ENCODE assay signal across 47 mouse cellular contexts in genomic region chr17:23351644-23352043, GRCm38 (mm10). TPM values are rescaled to one million over a fixed set of nuclear protein-coding genes. Genes with fewer than 3 reads are reported as not detected.
"Had no signal": no experiment of that assay in that cellular context is flagged by ENCODE, and none has a peak within 500 bp of the region (broad histone marks: within the 10 kb centered on the region; RNA-seq: fewer than 3 reads in every experiment).

No protein-coding gene starts in this region.

- DNase-seq: left cerebral cortex, postnatal 4 days; liver; liver, embryonic 13.5 days; liver, postnatal 0 days; lung, adult 18-20 months; lung, adult 2 months; lung, embryonic 14.5 days; lung, postnatal 10 days; lung, postnatal 14 days; lung, postnatal 36 days; lung, postnatal 4 days; midbrain, embryonic 14.5 days had no signal

- H3K27ac ChIP-seq: limb, embryonic 10.5 days; limb, embryonic 12.5 days; limb, embryonic 13.5 days; limb, embryonic 15.5 days; liver, embryonic 12.5 days; liver, embryonic 13.5 days; liver, embryonic 14.5 days; liver, embryonic 15.5 days; lung, embryonic 15.5 days; macrophage; midbrain, embryonic 10.5 days; midbrain, embryonic 12.5 days; midbrain, embryonic 13.5 days; midbrain, embryonic 15.5 days; neural tube, embryonic 12.5 days had no signal

- H3K36me3 ChIP-seq: limb, embryonic 10.5 days; limb, embryonic 12.5 days; limb, embryonic 13.5 days; limb, embryonic 15.5 days; liver, embryonic 12.5 days; liver, embryonic 13.5 days; liver, embryonic 15.5 days; lung, embryonic 15.5 days; midbrain, embryonic 10.5 days; midbrain, embryonic 12.5 days; midbrain, embryonic 13.5 days; midbrain, embryonic 15.5 days; neural tube, embryonic 12.5 days had no signal

- H3K4me3 ChIP-seq: limb, embryonic 10.5 days; limb, embryonic 12.5 days; limb, embryonic 13.5 days; limb, embryonic 15.5 days; liver, embryonic 12.5 days; liver, embryonic 13.5 days; liver, embryonic 15.5 days; lung, embryonic 15.5 days; megakaryocyte, embryonic 14.5 days; midbrain, embryonic 10.5 days; midbrain, embryonic 12.5 days; midbrain, embryonic 13.5 days; midbrain, embryonic 15.5 days; myocyte; neural tube, embryonic 12.5 days had no signal

- H3K4me2 ChIP-seq: limb, embryonic 12.5 days; limb, embryonic 13.5 days; limb, embryonic 15.5 days; liver, embryonic 11.5 days; liver, embryonic 12.5 days; liver, embryonic 13.5 days; liver, embryonic 15.5 days; lung, embryonic 14.5 days; lung, embryonic 15.5 days; midbrain, embryonic 11.5 days; midbrain, embryonic 12.5 days; midbrain, embryonic 13.5 days; midbrain, embryonic 15.5 days; neural tube, embryonic 12.5 days had no signal

- H3K9me3 ChIP-seq: limb, embryonic 12.5 days; limb, embryonic 13.5 days; limb, embryonic 15.5 days; liver, embryonic 12.5 days; liver, embryonic 13.5 days; liver, embryonic 15.5 days; lung, embryonic 15.5 days; megakaryocyte, embryonic 14.5 days; midbrain, embryonic 12.5 days; midbrain, embryonic 15.5 days; neural tube, embryonic 12.5 days had no signal

- H3K9ac ChIP-seq: limb, embryonic 12.5 days; limb, embryonic 13.5 days; limb, embryonic 15.5 days; liver, embryonic 12.5 days; liver, embryonic 13.5 days; liver, embryonic 14.5 days; liver, embryonic 15.5 days; liver, postnatal 0 days; lung, embryonic 14.5 days; lung, embryonic 15.5 days; midbrain, embryonic 12.5 days; midbrain, embryonic 13.5 days; midbrain, embryonic 15.5 days; neural tube, embryonic 12.5 days had no signal

- H3K4me1 ChIP-seq: limb, embryonic 10.5 days; limb, embryonic 12.5 days; limb, embryonic 13.5 days; limb, embryonic 15.5 days; liver, embryonic 12.5 days; liver, embryonic 13.5 days; liver, embryonic 15.5 days; lung, embryonic 15.5 days; megakaryocyte, embryonic 14.5 days; midbrain, embryonic 10.5 days; midbrain, embryonic 12.5 days; midbrain, embryonic 13.5 days; midbrain, embryonic 15.5 days; neural tube, embryonic 12.5 days had no signal

- ATAC-seq: liver, embryonic 12.5 days; liver, postnatal 0 days; lung, postnatal 0 days; midbrain, embryonic 13.5 days; midbrain, embryonic 15.5 days; midbrain, embryonic 16.5 days had no signal

- H3K27me3 ChIP-seq: limb, embryonic 12.5 days; limb, embryonic 13.5 days; limb, embryonic 15.5 days; liver, embryonic 12.5 days; liver, embryonic 13.5 days; liver, embryonic 15.5 days; lung, embryonic 15.5 days; megakaryocyte, embryonic 14.5 days; midbrain, embryonic 12.5 days; midbrain, embryonic 13.5 days; midbrain, embryonic 15.5 days; neural tube, embryonic 12.5 days had no signal

RNA-seq across cellular contexts. Expression of gene Vmn2r115, which starts 8.1 kb away (rescaled TPM):
- total RNA-seq: left cerebral cortex, postnatal 10 days; left cerebral cortex, postnatal 25 days; left cerebral cortex, postnatal 36 days; liver, adult 2 months; megakaryocyte progenitor cell, adult 5-6 weeks; megakaryocyte, adult 5-6 weeks; megakaryocyte-erythroid progenitor cell, adult 5-6 weeks; midbrain, postnatal 0 days; monocyte, adult 5-6 weeks had no signal
- polyA plus RNA-seq: limb, embryonic 10.5 days; limb, embryonic 11.5 days; limb, embryonic 12.5 days; limb, embryonic 13.5 days; limb, embryonic 14.5 days; limb, embryonic 15.5 days; liver, adult 2 months; liver, embryonic 11.5 days; liver, embryonic 12.5 days; liver, embryonic 13.5 days; liver, embryonic 14.5 days; liver, embryonic 15.5 days; liver, embryonic 16.5 days; liver, postnatal 0 days; lung, adult 2 months; lung, embryonic 14.5 days; lung, embryonic 15.5 days; lung, embryonic 16.5 days; lung, postnatal 0 days; macrophage; midbrain, embryonic 10.5 days; midbrain, embryonic 11.5 days; midbrain, embryonic 12.5 days; midbrain, embryonic 13.5 days; midbrain, embryonic 14.5 days; midbrain, embryonic 15.5 days; midbrain, embryonic 16.5 days; midbrain, postnatal 0 days; myocyte; neural tube, embryonic 11.5 days; neural tube, embryonic 12.5 days had no signal

RNA-seq across cellular contexts. Expression of gene Vmn2r116, which starts 32.8 kb away (rescaled TPM):
- total RNA-seq: left cerebral cortex, postnatal 10 days; left cerebral cortex, postnatal 14 days; left cerebral cortex, postnatal 25 days; left cerebral cortex, postnatal 36 days; left cerebral cortex, postnatal 4 days; liver, adult 2 months; megakaryocyte progenitor cell, adult 5-6 weeks; megakaryocyte, adult 5-6 weeks; megakaryocyte-erythroid progenitor cell, adult 5-6 weeks; midbrain, postnatal 0 days; monocyte, adult 5-6 weeks had no signal
- polyA plus RNA-seq: limb, embryonic 10.5 days; limb, embryonic 11.5 days; limb, embryonic 12.5 days; limb, embryonic 13.5 days; limb, embryonic 14.5 days; limb, embryonic 15.5 days; liver, adult 2 months; liver, embryonic 11.5 days; liver, embryonic 12.5 days; liver, embryonic 13.5 days; liver, embryonic 14.5 days; liver, embryonic 15.5 days; liver, embryonic 16.5 days; liver, postnatal 0 days; lung, adult 2 months; lung, embryonic 14.5 days; lung, embryonic 15.5 days; lung, embryonic 16.5 days; lung, postnatal 0 days; macrophage; midbrain, embryonic 10.5 days; midbrain, embryonic 11.5 days; midbrain, embryonic 12.5 days; midbrain, embryonic 13.5 days; midbrain, embryonic 14.5 days; midbrain, embryonic 15.5 days; midbrain, embryonic 16.5 days; midbrain, postnatal 0 days; myocyte; neural tube, embryonic 11.5 days; neural tube, embryonic 12.5 days had no signal

RNA-seq across cellular contexts. Expression of gene Vmn2r114, which starts 39.3 kb away (rescaled TPM):
- total RNA-seq: left cerebral cortex, postnatal 14 days; left cerebral cortex, postnatal 25 days; liver, adult 2 months; megakaryocyte progenitor cell, adult 5-6 weeks; megakaryocyte, adult 5-6 weeks; megakaryocyte-erythroid progenitor cell, adult 5-6 weeks; midbrain, postnatal 0 days; monocyte, adult 5-6 weeks had no signal
- polyA plus RNA-seq: limb, embryonic 10.5 days; limb, embryonic 11.5 days; limb, embryonic 12.5 days; limb, embryonic 13.5 days; limb, embryonic 14.5 days; liver, adult 2 months; liver, embryonic 11.5 days; liver, embryonic 12.5 days; liver, embryonic 13.5 days; liver, embryonic 14.5 days; liver, embryonic 15.5 days; liver, embryonic 16.5 days; liver, postnatal 0 days; lung, adult 2 months; lung, embryonic 14.5 days; lung, embryonic 15.5 days; lung, embryonic 16.5 days; lung, postnatal 0 days; macrophage; midbrain, embryonic 10.5 days; midbrain, embryonic 11.5 days; midbrain, embryonic 12.5 days; midbrain, embryonic 13.5 days; midbrain, embryonic 14.5 days; midbrain, embryonic 15.5 days; midbrain, embryonic 16.5 days; midbrain, postnatal 0 days; myocyte; neural tube, embryonic 11.5 days; neural tube, embryonic 12.5 days had no signal
